Mouse (Mus musculus) right cerebral cortex, postnatal 14 days (tissue): ENCODE data around the gene Yars.
"Not testable (repeated sequence)": the region's sequence is repeated elsewhere in the genome, so short reads cannot be mapped to it uniquely, and the experiment has no call there.

Experiments used
- DNase-seq: peaks from one replicate; pipeline ENCODE4 v3.0.0; 2022

The Yars gene

DNA sequence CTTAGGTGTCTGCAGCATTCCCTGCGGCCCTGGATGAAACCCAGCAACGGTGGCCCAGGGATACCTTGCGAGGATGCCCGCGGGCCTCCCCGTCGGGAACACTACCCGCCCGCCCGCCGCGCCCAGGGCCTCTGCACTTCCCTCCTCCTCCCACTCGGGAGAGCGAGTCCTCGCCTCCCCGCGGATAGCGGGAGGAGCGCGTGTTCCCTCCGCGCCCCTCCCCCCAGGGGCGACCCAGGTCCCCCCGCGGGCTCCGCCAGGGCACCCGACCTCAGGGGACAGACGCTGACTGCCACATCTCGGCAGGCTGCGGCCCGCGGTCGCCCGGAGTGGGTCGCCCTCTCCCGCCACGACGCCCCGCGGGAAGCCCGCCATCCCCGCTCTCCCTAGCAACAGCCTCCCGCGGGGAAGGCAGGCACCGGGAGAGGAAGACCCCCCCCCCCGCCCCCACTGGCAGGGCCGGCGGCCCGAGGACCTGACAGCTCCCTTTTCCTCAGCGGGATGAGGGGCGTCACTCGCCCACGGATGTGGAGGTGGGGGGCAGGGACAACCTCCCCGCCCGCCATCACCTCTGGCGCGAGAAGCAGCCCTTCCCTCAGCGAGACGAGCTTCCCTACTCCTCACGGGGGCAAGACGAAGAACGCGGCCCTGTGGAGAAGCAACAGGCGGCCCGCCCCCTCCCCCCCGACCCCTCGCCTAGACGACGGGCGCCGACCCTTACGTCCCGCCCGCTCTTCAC is 588 bp upstream of the Yars start:
- DNase-seq, result peak; percentile 61

DNA sequence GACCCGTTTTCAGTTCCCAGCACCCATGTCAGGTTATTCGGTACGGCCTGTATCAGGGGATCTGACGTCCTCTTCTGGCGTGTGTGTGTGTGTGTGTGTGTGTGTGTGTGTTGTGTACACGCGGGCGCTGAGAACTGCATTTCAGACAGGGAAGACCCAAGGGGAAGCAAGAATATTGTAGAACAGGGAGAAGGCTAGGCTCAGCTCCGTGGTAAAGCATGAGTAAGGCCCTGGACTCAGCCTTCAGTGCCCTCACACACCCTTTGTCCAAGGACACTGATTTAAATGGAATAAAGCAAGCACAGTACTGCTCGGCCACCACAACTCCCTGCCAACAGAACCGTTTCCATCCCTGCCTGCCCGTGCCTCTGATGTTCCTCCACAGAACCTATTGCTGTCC is 978 bp downstream of the Yars start:
- DNase-seq, result peak; percentile 11

DNA sequence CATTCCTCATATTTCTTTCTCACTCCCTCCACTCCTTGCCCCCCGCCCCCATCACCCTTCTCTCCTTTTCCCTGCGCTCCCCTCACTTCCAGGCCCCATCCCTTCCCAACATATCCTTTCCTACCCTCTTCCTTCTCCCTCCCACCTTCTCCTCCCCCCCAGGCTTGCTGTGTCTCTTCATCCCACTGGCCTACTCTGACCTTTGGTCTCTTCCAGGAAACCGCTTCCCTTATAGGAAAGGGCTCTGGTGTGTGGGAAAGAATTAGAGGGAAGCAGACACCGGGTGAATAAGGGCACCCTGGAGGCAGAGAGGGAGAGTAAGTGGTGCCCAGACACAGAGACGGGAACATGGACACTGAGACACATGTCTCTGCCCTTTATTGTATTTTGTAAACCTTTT is 2.1 kb downstream of the Yars start:
- DNase-seq, result no peak

DNA sequence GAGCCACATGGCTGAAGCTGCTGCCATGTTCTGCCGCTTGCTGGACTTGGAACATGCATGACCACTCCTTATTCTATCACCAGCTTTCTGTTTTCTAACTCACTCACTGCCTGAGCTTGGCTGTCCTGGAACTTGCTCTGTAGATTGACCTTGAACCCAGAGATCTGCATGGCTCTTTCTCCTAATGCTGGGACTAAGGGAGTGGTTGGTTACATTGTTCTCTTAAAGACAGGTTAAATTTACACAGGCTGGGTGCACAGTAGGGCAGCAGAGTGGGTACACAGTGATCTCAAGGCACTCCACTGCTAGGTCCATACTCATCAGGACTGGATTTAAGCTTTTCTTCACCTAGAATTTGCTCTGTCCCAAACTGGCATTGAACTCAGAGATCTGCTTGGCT is 4.7 kb downstream of the Yars start:
- no peak for DNase-seq

DNA sequence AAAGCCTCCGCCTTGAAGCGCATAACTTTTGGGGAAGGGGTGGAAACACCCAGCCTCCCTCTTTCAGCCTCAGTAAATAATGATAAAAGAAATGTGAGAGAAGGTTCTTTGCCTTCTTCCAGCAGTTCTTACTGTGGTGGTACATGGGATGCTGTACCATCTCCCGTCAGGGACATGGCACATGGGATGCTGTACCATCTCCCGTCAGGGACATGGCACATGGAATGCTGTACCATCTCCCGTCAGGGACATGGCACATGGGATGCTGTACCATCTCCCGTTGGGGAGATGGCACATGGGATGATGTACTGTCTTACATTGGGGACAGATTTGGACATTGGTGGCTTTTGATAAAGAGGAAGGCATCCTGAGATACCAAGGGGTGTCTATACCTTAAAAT is 8.0 kb downstream of the Yars start:
- no peak for DNase-seq

DNA sequence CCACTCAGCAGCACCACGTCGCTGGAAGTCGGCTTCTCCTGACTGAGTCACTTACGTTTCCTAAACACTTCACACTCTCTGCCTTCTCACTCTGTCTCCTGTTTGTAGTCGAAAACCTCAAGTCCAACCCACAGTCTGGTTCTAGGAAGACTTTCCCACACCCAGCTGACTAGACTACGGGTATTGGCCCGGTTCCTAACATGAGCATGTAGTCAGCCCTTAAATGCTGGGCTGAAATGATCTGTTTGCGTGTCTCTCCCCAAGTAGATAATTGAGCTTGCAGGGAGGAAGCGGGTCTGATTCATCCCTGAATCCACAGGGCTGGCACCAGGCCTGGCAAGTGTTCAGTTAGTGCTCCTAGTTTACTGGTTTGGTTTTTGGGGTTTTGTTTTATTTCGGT is 15.1 kb downstream of the Yars start:
- no peak for DNase-seq

DNA sequence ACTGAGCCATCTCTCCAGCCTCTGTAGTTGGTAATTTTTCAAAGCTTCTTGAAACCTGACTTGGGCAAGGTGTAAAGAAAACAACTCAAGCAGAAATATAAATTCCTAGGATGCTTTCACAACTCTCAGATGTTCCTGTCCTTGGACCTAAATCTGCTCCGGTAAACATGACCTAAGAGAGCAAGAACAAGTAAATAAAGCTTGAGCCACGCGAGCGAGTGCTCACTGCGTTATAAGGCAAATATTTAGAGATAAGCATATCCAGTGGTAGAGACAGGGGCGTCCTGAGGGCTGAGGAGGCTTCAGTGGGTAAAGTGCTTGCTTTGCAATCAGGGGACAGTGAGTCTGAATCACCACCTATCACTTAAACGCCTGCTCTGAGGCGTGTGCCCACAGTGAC is 17.2 kb downstream of the Yars start:
- no peak for DNase-seq

DNA sequence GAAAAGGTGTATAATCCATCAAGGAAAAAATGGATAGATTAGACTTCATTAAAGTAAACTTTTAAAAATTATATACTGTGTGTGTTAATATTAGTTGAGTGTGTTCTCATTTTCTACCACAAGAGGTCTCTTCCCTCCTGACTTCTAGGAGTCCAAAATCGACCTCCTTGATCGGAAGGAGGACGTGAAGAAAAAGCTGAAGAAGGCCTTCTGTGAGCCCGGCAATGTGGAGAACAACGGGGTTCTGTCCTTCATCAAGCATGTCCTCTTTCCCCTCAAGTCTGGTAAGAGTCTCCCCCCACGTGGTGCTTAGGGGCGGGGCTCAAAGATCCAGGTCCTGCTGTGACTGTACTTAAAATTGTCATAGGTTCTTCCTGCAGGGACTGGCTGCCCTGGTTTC is 19.9 kb downstream of the Yars start:
- DNase-seq, result no peak

DNA sequence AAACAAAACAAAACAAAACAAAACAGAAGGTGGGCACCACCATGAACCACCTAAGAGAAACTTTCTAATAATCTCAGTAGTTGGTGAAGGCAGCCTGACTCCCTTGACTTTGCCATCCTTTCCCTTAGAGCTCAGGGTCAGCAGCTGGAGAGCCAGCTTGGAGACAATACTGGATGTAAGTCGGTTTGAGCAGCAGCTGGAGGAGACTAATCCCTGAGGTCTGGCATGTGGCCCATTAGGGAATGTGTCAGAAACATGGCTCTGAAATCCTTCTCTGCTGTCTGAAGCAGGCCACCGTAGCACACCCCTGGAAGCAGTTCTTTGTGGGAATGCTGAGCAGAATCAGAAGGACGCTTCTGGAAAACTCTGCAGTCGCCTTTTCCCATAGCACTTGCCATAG is 21.9 kb downstream of the Yars start:
- no peak for DNase-seq

DNA sequence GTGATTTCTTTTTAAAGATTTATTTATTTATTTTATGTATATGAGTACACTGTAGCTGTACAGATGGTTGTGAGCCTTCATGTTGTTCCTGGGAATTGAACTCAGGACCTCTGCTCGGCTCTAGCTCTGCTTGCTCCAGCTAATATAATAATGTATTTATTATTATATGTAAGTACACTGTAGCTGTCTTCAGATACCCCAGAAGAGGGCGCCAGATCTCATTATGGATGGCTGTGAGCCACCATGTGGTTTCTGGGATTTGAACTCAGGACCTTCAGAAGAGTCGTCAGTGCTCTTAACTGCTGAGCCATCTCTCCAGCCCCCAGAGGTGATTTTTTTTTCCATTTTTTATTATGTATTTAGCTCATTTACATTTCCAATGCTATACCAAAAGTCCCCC is 22.9 kb downstream of the Yars start:
- DNase-seq, result not testable (repeated sequence)

DNA sequence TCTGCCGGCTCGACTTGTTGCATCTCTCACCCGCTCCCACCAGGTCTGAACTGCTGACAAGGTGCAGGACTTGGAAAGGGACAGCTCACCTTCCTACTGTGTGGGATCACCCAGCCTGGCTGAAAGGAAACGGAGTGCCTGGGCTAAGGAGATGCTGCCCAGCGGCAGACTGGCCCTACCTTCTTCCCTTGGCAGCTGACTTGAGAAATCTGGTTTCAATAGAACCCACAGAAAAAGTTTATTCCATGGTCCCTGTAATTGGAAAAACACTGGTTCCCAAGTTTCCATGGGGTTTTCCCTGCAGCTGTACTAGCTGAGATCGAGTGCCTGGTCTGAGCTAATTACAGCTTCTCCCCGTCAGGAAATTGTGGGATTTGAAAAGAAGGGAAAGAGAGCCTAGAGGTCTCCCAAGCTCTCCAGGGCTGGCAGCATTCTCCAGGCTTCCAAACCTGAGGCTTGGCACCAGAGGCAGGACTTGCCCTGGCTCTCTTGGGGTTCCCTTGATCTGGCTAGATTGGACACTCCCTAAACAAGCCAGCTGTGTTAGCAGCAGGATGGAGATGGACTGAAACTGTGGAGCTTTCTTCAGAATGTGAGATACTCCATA is 29.1 kb downstream of the Yars start:
- DNase-seq, result no peak

DNA sequence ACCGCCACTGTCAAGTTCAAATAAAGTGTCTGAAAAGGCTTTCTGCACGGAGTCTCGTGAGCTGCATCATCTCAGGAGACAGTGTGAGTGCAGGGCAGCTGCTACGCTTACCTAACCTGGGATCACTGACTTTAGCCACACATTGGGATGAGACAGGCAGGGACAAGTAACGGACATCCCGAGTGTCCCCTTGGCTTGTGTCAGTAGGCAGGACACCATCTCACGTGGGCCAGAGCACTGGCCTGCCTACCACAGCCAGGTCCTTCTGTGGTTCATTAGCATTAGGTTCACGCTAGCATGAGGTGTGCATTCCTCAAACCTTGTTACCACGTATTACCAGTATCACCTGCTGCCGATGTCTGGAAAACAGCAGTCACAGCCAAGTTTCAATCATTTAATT is 29.6 kb downstream of the Yars start:
- DNase-seq, result no peak

DNA sequence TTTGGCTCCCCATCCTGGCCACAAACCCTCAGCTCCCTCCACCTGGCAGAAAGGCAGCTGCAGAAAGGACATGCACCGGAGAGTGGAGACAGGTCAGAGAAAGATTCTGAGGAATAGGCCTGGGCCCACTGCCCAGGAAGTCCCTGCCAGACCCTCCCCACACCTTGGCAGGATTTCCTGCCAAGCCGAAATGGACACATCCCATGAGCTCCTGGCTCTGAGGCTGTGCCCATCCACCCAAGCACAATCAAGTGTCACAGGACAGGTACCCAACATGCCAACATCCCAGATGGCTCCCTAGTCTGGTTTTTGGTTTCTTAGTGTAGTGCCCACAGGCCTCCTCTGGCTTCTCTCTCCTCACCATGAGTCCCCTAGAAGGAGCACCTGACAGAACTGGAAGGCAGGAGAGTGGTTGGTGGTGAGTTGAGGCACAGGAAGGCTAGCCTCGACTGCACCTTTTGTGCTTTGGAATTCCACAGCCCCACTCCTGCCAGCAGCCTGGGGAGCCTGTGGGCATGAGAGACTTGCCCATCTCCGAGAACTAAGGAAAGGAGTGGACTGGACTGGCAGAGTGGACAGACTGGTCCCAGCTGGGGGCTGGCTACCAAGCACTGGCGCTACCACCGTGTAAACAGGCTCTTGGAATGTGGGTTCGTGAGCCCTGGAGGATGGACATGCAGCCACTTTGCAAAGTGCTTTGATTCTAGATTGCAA is 31.0 kb downstream of the Yars start:
- no peak for DNase-seq

DNA sequence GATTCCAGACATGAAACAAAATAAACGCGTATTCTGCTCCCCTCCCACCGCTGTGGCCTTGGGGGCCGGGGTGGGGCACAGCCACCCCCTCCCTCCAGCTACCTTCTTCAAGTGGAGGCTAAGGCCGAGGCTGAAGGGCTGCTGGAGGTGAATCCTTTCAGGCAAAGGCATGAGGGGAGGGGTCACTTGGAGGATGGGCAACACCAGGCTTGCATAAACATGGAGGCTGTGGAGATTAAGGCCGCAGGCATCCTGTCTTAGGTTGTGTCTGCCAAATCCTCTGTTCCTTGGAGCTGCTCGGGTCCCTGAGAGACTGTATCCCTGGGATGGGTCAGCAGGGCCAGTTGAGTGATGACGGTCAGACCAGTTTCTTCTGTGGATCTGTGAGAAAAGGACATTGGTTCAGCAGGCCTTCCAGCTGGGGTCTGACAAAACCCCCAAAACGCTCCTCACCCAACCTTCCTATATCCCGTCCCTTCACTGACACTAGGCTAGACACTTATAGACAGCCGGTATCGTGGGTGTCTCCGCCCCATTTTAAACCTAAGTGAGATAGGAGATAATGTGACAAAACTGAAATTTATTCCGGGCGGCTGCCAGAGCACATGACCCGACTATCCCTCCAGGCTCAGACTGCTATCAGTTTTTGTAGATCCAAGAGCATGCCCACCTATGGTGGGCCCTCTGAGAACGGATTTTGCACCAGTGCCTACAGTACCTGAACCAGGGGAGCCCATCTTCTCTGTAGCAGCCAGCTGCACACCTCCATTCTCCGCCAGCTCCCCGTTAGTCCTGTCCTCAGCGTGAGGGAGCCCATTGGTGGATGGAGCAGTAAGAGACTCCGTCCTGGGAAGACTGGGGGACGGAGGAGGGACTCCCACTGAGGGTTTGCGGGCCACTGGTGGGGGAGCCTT is 31.8 kb downstream of the Yars start:
- DNase-seq, result no peak

DNA sequence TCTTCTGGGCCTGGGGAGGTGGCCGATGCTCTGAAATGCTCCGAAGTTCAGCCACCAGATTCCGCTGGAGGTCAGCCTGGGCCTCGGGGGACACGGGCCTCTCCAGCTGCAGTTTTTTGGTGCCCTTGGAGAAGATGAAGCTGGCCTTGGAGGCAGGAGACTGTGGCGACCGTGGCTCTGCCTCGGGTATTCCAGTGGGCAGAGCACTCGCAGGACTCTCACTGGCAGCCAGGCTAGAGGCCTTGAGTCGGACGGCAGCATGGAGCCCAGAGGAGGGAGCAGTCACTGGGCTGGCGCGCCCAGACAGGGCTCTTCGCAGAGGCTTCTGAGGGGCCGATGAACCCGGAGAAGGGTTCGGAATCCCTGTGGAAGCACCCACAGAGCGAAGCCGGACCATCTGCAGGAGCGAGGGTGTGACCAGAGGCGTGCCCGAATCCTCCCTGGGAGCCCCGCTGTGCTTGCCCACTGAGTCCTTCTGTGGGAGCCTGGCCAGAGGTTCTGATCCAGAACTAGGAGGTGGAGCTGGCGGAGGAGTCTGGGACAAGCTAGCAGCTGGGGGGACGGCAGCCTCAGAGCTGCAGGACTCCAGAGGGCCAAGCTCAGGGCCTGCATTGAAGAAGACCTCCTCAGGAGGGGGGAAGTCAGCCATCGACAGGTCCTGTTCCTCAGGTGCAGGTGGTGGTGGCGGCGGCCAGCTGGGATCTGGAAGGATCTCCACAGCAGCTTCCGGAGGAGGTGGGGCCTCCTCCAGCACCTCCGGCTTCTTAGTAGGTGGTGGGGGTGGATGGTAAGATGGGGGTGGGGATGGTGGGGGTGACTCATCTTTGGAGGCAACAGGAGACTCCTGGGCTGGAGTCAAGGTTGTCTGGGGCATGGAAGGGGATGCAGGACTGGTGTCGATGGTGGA is 32.7 kb downstream of the Yars start:
- no peak for DNase-seq

DNA sequence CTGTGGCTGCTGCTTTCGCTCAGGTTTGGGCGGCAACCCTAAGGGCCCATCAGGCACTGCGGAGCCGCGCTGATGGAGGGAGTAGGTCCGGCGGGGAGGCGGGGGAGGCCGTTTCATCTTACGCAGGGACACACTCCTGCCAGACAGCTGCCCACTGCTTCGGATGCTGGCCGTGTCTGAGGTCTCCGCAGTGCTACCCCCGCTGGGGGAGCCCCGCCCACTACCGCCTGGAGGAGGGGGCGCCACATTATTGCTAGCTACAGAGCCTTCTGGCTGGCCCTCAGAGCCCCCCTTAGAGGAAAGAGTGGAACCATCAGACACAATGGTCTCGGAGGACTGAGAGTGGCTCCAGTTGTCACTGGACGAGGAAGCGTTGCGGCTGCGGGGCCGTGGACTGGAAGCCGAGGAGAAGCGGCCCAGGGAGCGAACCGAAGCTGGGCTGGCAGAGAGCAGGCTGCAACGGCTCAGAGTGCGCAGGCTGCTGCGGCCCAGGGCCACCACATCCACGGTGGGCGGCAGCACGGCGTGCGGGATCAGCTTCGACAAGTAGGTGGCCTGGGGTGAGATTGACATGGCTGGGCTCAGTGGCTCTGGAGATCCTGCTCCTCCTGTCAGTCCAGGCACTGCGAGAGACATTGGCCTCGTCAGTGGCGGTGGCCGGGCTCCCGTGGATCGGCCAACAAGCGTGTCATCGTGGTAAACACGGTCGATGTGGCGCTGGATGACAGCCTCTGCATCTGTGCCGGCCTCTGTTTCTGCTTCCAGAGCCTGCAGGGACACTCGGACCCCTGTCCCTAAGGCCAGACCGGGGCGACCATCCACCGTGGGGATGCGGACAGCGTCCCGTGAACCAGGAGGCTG is 34.1 kb downstream of the Yars start:
- DNase-seq, result no peak

DNA sequence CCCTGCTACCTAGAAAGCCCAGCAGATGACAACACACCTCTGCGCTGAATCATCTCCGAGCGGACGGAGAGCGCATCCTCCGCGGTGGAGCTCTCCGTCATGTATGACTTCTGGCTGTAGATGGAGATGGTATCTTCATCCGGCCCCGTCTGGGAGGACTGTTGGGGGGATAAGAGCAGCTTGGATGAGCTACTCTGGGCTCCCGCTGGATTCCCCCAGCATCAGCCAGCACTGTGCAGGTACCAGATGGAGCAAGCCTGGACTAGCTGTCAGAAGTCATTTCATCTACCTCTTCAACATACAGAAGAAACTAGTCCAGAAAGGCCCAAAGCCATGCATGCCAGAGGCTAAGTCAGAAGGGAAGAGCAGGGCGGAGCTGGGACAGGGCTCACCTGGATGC is 35.8 kb downstream of the Yars start:
- DNase-seq, result no peak

DNA sequence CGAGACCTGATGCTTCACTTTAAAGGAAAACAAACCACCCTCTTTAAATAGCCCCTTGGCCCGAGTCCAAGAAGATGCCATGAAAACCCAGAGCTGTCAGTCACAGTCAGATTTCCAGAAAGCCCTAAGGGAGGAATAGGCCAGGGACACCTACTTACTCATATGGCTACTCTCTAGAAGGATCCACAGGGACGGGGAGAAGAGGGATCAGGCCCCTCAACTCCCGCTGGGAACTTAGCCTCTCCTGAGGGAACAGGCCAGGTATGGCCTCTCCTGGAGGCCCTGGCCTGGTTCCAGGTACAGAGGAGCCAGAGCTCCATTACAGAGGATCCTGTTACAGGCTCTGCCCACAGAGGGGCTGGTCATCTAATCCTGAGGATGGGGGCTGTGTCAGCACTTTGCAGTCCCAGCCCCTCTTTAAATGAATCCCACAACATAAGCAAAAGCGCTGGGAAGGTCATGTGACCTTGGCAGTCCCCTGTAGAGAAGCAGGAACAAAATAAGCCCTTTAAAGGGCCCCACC is 36.9 kb downstream of the Yars start:
- DNase-seq, result no peak

DNA sequence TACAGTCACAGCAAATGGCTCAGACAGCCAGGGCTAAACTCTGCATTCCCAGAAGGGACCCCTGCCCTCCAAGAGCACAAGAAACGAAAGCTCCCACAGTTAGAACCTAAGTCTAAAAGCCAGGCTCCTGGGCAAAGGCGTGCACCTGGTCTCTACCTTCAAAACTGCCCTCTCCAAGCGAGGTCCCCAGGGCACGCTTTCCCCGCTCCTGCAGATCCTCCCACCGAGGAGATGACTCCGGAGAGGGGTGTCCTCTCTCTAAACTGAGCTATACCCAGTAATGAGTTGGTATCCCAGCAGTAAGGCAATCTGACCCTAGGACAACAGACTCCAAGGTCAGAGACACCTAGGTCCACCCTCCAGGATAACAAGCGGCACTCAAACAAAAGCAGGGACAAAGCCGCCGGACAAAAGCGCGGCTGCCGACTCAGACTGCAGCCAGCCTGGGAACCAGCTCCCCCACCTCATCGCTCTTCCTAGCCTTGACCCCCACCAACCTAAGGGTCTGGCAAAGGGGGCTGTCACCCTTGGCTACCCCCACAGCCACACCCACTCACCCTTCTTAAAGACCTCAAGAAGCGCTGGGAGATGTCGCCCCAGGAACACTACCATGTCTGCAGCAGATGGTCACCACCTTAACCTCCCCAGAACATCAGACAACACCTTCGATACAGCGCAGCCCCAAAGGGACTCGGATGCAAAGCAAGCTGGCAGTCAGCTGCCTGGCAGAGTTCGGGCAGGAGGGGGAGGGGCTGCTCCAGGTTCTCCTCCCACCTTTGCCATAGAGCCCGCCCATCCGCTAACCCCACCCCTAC is 37.8 kb downstream of the Yars start:
- no peak for DNase-seq

DNA sequence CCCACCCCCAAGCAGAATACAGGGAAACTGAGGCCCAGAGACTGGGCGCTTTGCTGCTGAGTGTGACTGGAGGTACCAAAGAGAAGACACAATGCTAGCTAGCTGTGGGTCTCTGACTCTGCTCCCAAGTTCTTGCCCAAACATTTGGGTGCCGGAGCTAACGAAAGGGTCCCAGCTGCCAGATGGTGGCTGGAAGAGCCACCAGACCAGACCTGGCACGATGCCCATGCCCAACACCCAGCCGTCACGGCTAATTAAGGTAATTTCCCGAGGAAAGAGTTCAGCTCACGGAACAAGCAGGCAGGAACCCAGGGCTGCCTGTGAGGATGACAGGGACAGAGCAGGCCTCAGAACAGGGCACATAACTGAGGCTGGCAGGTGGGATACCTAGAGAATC is 38.4 kb downstream of the Yars start:
- no peak for DNase-seq
